Mouse (Mus musculus) midbrain, embryonic 16.5 days (tissue): ENCODE data around the gene Bicral. TPM values are rescaled to one million over a fixed set of nuclear protein-coding genes. Genes with fewer than 3 reads are reported as not detected.

Experiments used
- ATAC-seq: fragments of 200-750 bp; cut with Nextera tagmentation; 2 replicates; pipeline ENCODE4 v1.8.0; 2017; ENCODE audit warnings: moderate TSS enrichment
- H3K27ac ChIP-seq: fragments of 300-500 bp; sonication (generic); 2 replicates; pipeline ENCODE4 v1.5.1; 2014; ENCODE audit warnings: mild to moderate bottlenecking, low read length, mixed read lengths
- H3K27me3 ChIP-seq: fragments of 300-500 bp; sonication (generic); 2 replicates; pipeline ENCODE4 v1.6.1; 2014; ENCODE audit warnings: low read depth, low read length, mixed read lengths; ENCODE audit not compliant: control insufficient read depth, insufficient read depth
- H3K36me3 ChIP-seq: fragments of 300-500 bp; sonication (generic); 2 replicates; pipeline ENCODE4 v1.6.1; 2014; ENCODE audit warnings: mild to moderate bottlenecking, low read length, moderate library complexity, mixed read lengths; ENCODE audit not compliant: control insufficient read depth, insufficient read depth
- H3K4me1 ChIP-seq: fragments of 300-500 bp; sonication (generic); 2 replicates; pipeline ENCODE4 v1.6.1; 2014; ENCODE audit warnings: mild to moderate bottlenecking, low read length, mixed read lengths; ENCODE audit not compliant: control insufficient read depth, insufficient read depth
- H3K4me2 ChIP-seq: fragments of 300-500 bp; sonication (generic); 2 replicates; pipeline ENCODE4 v1.6.1; 2014; ENCODE audit warnings: mild to moderate bottlenecking, low read length, mixed read lengths
- H3K4me3 ChIP-seq: fragments of 300-500 bp; sonication (generic); 2 replicates; pipeline ENCODE4 v1.5.1; 2014; ENCODE audit warnings: low read depth, mild to moderate bottlenecking, low read length, moderate library complexity, mixed read lengths
- H3K9ac ChIP-seq: fragments of 300-500 bp; sonication (generic); 2 replicates; pipeline ENCODE4 v1.6.1; 2014; ENCODE audit warnings: low read depth, low read length, mixed read lengths
- H3K9me3 ChIP-seq: fragments of 300-500 bp; sonication (generic); replicated peaks from 2 replicates; pipeline ENCODE4 v1.6.1; 2014; ENCODE audit warnings: mild to moderate bottlenecking, low read length, mixed read lengths; ENCODE audit not compliant: control insufficient read depth, poor library complexity, severe bottlenecking
- WGBS: fragments of 180-500 bp; shearing (Covaris S2); extraction: QIAGEN DNeasy Blood & Tissue Kit; methylation state at CpG from one replicate; pipeline ENCODE4 v1.1.7; 2014; 5-methylcytosine and 5-hydroxymethylcytosine counted together
- polyA plus RNA-seq: library from polyadenylated mRNA; unstranded; fragments of >200 nt; fragmentation: Nextera tagmentation; extraction: Ambion mirVana; gene quantifications from 2 replicates; pipeline ENCODE4 v1.2.1, GENCODE M21; 2015

Gene Bicral
- polyA plus RNA-seq, 1 experiment from 2014 or later = 9.5 TPM

DNA sequence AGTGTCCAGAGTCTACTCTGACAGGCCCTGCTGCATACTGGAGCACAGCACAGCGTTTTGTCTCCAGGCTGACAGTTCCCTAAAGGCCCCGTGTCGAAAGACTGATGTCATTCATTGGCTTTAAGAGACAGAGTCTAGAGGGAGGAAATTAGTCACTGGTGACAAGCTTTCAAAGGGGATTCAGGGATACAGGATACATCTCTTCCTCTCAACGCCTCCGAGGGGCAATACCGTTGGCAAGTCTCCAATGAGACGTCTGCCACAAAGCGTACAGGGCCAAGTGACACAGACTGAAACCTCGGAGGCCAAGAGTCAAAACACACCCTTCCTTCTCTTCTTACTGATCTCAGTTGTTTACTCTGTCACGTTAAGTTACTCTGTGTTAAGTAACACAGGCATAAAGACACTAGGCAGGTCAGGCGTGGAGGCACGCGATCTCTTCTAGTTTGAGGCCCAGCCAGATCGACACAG is 21.6 kb upstream of the Bicral start:
- Histone ChIP-seq H3K36me3 (no peaks in the 10 kb centered on the region), H3K4me1 (no peaks in the 10 kb centered on the region), H3K9ac (no peak overlapping the region), H3K27ac (no peak overlapping the region), H3K9me3 (no peaks in the 10 kb centered on the region), H3K27me3 (no peaks in the 10 kb centered on the region), H3K4me2 (no peak overlapping the region), H3K4me3 (no peak overlapping the region)
- ATAC-seq = no peak
- WGBS = 59% methylated on average over 14 of the region's 14 CpGs

DNA sequence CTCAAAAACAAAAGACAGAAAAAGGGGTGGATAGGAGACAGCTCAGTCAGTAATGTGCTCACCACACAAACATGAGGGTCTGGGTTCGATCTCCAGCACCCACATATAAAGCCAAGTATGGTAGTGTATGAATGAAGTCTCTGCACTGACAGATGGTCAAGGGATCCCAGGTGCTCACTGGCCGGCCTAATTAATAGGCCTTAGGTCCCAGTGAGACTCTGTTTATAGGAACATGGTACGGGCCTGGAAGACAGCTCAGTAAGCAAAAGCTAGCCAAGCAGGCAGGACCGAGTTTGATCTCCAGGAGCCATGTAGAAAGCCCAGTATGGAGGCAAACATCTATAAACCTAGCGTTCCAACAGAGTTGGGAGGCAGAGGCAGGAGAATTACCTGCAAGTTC is 18.8 kb upstream of the Bicral start:
- WGBS = 79% methylated on average over 5 of the region's 5 CpGs
- Histone ChIP-seq H3K4me3 (no peak overlapping the region), H3K27ac (no peak overlapping the region), H3K4me1 (peaks cover 4% of the 10 kb centered on the region), H3K9ac (no peak overlapping the region), H3K27me3 (no peaks in the 10 kb centered on the region), H3K36me3 (no peaks in the 10 kb centered on the region), H3K4me2 (no peak overlapping the region), H3K9me3 (no peaks in the 10 kb centered on the region)
- ATAC-seq = no peak

- peaks cover 4% of the 10 kb centered on the region for H3K4me1 ChIP-seq
- no peak overlapping the region for H3K9ac ChIP-seq
- H3K4me3 ChIP-seq = no peak overlapping the region
- no peak for ATAC-seq
- no peak overlapping the region for H3K27ac ChIP-seq
- WGBS = 79% methylated on average over 8 of the region's 8 CpGs
- H3K27me3 ChIP-seq = no peaks in the 10 kb centered on the region
- H3K4me2 ChIP-seq = no peak overlapping the region
- no peaks in the 10 kb centered on the region for H3K36me3 ChIP-seq
- H3K9me3 ChIP-seq = no peaks in the 10 kb centered on the region
Measured at GRCm38 (mm10) chr17:46876371-46876950, 18.2 kb upstream of the Bicral start.

- WGBS = 70% methylated on average over 3 of the region's 3 CpGs
- Histone ChIP-seq H3K9me3 (no peaks in the 10 kb centered on the region), H3K4me2 (no peak overlapping the region), H3K36me3 (no peaks in the 10 kb centered on the region), H3K4me1 (peaks cover 4% of the 10 kb centered on the region), H3K4me3 (no peak overlapping the region), H3K27ac (no peak overlapping the region), H3K27me3 (no peaks in the 10 kb centered on the region), H3K9ac (no peak overlapping the region)
- no peak for ATAC-seq
Measured at GRCm38 (mm10) chr17:46875626-46876025, 17.3 kb upstream of the Bicral start.

GRCm38 (mm10) chr17:46874133-46874532 is 15.9 kb upstream of the Bicral start:
- no peak for ATAC-seq
- Histone ChIP-seq H3K4me3 (no peak overlapping the region), H3K9me3 (no peaks in the 10 kb centered on the region), H3K4me1 (peaks cover 4% of the 10 kb centered on the region), H3K4me2 (no peak overlapping the region), H3K36me3 (no peaks in the 10 kb centered on the region), H3K9ac (no peak overlapping the region), H3K27me3 (no peaks in the 10 kb centered on the region), H3K27ac (no peak overlapping the region)
- WGBS = 50% methylated on average over 10 of the region's 10 CpGs

- Histone ChIP-seq H3K27me3 (no peaks in the 10 kb centered on the region), H3K4me1 (peaks cover 4% of the 10 kb centered on the region), H3K27ac (no peak overlapping the region), H3K36me3 (no peaks in the 10 kb centered on the region), H3K4me2 (no peak overlapping the region), H3K9ac (no peak overlapping the region), H3K9me3 (no peaks in the 10 kb centered on the region), H3K4me3 (no peak overlapping the region)
- ATAC-seq = no peak
- WGBS = 83% methylated on average over 7 of the region's 7 CpGs
Measured at GRCm38 (mm10) chr17:46872806-46873205, 14.5 kb upstream of the Bicral start.

DNA sequence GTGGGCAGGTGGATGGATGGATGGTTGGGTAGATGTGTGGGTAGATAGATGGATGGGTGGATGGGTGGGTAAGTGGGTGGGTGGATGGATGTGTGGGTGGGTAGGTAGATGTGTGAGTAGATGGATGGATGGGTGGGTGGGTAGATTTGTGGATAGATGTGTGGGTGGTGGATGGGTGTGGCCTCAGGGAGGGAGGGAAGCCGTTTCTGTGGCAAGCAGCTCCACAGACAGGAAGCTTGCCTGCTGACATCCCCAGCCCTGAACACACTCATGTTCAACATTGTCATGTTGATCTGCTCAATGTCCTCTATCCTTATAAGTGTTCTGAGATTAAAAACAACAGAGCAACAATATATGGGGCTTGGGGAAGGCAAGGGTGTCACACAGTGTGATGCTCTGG is 12.6 kb upstream of the Bicral start:
- Histone ChIP-seq H3K27ac (no peak overlapping the region), H3K9me3 (no peaks in the 10 kb centered on the region), H3K4me3 (no peak overlapping the region), H3K9ac (no peak overlapping the region), H3K36me3 (no peaks in the 10 kb centered on the region), H3K27me3 (no peaks in the 10 kb centered on the region), H3K4me2 (no peak overlapping the region), H3K4me1 (peaks cover 4% of the 10 kb centered on the region)
- 63% methylated on average over 1 of the region's 1 CpGs for WGBS
- no peak for ATAC-seq

- WGBS = 97% methylated on average over 5 of the region's 5 CpGs
- Histone ChIP-seq H3K27me3 (no peaks in the 10 kb centered on the region), H3K4me3 (no peak overlapping the region), H3K9ac (no peak overlapping the region), H3K36me3 (no peaks in the 10 kb centered on the region), H3K27ac (no peak overlapping the region), H3K9me3 (no peaks in the 10 kb centered on the region), H3K4me2 (no peak overlapping the region), H3K4me1 (peaks cover 4% of the 10 kb centered on the region)
- ATAC-seq = no peak
Measured at GRCm38 (mm10) chr17:46870204-46870798, 12.0 kb upstream of the Bicral start.

DNA sequence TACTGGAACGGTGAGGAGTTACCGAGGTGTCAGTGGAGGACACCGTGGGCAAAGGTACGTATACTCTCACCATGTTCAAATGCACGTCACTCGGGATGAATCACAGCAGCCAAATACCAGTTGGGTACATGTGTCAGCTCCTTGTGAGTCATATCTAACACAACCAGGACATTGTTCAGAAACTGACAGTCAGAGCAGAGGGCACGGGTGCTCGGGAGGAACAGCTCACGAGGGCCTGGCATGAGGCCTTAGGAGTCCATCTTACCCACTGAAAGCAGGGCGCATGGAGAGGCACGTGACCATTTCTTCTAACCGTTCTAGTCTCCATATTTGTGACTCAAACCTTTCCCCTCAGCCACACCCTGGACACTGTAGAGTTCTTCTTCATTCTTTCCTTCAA is 8.6 kb upstream of the Bicral start:
- Histone ChIP-seq H3K4me3 (no peak overlapping the region), H3K9me3 (no peaks in the 10 kb centered on the region), H3K9ac (no peak overlapping the region), H3K4me1 (no peaks in the 10 kb centered on the region), H3K27me3 (no peaks in the 10 kb centered on the region), H3K36me3 (no peaks in the 10 kb centered on the region), H3K27ac (no peak overlapping the region), H3K4me2 (no peak overlapping the region)
- no peak for ATAC-seq
- 93% methylated on average over 12 of the region's 12 CpGs for WGBS
